Mouse (Mus musculus): ENCODE results near the gene Eif2s3y. TPM values are rescaled to one million over a fixed set of nuclear protein-coding genes. Genes with fewer than 3 reads are reported as not detected.

The Eif2s3y gene
- total RNA-seq (2017) = 110 and 129 TPM in 2 replicates

DNA sequence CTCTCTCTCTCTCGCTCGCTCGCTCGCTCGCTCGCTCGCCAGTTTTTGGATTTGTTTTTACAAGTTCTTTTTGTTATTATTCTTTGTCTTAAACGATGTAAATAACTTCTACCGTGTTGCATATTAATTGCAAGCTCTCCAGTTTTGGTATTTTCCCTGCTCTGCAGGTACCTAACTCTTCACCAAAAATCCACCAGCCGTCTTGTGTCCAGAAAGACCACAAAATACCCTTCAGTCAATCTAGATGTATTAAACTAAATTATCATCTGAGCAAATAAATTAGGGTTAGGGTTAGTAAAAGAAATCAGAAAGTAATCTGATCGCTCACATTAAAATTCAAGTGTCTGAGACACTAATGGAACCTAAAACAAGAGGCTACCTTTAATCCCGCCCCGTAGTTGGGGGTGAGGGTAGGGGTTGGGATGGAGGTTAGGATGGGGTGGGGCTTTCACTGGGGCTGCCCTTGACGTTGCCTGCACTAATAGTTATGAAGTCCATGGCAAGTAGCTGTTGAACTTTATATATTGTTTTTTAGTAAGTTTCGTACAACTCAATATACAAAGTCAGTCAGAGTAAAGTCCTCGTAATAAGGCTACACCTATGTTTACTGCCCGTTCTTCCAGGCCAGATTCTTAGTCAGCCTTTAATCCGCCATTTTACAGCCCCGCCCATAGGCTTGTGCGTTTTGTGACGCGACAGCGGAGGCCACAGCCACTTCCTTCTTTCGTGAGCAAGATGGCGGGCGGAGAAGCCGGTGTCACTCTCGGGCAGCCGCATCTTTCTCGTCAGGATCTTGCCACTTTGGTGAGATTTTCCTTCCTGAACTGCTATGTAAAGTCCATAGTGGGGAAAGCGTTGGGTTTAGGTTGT lies at the start of gene Eif2s3y:
Gene Eif2s3y, plus strand, starts transcription at position 662 of the 870 bp plus-strand sequence.
- ATAC-seq (replicated peaks; ENCODE audit: low read depth, poor library complexity, severe bottlenecking) = peak; percentile 100

Other genes with a start within 250 kb of the Eif2s3y start
- not detected in 2 replicates for gene Zfy1, start 213.1 kb upstream of the Eif2s3y start, total RNA-seq (2017)
- gene Uba1y, start 191.9 kb upstream of the Eif2s3y start, total RNA-seq (2017) = not detected in 2 replicates
- gene Kdm5d, start 112.8 kb upstream of the Eif2s3y start, total RNA-seq (2017) = 35.9 and 42.4 TPM in 2 replicates
- 38.1 and 38.2 TPM in 2 replicates for gene Uty, start 235.2 kb downstream of the Eif2s3y start, total RNA-seq (2017)